Mouse (Mus musculus): ENCODE measurements at regions not wholly inside any gene's neighbourhood (a gene's known extent, or its start where the extent isn't known, plus 50 kb on each side); places are given as distances from the start of the nearest gene placed in this dataset.

DNA sequence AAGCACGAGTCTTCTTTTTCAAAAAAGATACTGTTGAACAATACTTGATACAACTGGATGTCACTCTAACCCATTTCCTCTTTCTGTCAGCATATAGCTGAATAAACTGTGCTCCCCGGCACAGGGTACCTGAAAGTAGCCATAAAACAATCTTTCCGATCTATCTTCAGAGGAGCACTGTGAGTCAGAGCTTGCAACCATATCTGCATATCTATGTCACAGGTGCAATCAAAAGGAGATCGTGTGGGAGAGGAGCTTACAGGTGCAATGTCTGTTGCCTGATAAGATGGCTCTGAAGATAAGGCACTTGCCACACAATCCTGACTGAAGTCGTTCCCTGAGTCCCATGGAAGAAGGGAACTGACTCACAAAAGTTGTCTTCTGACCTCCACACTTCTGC is 58.5 kb upstream of the Hnrnpa3 start:
- DNase-seq = no peak
- Histone ChIP-seq H3K4me1 (ENCODE audit: control insufficient read depth, insufficient read depth, low read length) (peaks cover 3% of the 10 kb centered on the region; the same call in 1 of the 2 replicates), H3K4me3 (replicated peaks; ENCODE audit: extremely low read depth, low read depth, low read length) (no peak overlapping the region)
- WGBS = 56% methylated on average over 5 of the region's 5 CpGs
- no peak for TF ChIP-seq POLR2A (IDR thresholded peaks at IDR 0.05; ENCODE audit: borderline replicate concordance, extremely low read depth, low read depth, low read length)
- no peak for TF ChIP-seq CTCF (IDR thresholded peaks at IDR 0.05; ENCODE audit: insufficient read depth, low read length)

DNA sequence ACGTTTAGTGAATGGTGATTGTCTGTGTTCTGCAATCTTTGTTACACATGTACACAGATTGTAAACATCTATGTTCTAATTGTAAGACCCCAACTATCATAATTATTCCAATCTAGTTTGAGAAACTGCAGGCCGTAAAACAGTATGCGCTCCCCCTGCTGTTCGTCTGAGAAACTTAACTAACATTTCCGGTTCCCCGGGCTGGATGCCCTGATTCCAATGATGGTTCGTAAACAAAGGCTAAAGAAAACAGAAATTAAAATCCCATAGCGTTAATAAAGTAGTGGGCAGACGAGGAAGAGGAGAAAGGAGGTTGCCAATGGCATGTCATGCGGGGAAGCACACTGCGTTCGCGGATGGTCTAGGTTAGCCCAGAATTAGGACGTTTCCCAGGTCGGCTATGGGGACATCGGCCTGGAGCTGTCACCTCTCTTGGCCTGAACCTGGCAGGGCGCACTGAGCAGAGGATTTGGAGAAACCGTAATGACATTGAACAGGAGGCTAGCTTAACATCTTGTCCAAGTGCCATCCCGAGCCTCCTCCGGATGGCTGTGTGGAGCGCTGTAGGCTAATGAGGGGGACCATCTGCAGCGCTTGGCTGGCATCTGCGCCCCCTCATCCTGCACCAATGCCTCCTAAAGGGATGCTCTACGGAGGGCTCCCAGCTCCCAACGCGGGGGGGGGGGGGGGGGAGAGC is 55.7 kb upstream of the Hnrnpa3 start:
- WGBS = 17% methylated on average over 26 of the region's 26 CpGs
- peaks cover 3% of the 10 kb centered on the region; the same call in 1 of the 2 replicates for H3K4me1 ChIP-seq (ENCODE audit: control insufficient read depth, insufficient read depth, low read length)
- H3K4me3 ChIP-seq (replicated peaks; ENCODE audit: extremely low read depth, low read depth, low read length) = peak overlapping the region; percentile 74
- TF ChIP-seq CTCF (IDR thresholded peaks at IDR 0.05; ENCODE audit: insufficient read depth, low read length) = 0 out of 2 replicates have a peak, but pooled peaks have one; percentile 10
- TF ChIP-seq POLR2A (IDR thresholded peaks at IDR 0.05; ENCODE audit: borderline replicate concordance, extremely low read depth, low read depth, low read length) = no peak
- DNase-seq = no peak

DNA sequence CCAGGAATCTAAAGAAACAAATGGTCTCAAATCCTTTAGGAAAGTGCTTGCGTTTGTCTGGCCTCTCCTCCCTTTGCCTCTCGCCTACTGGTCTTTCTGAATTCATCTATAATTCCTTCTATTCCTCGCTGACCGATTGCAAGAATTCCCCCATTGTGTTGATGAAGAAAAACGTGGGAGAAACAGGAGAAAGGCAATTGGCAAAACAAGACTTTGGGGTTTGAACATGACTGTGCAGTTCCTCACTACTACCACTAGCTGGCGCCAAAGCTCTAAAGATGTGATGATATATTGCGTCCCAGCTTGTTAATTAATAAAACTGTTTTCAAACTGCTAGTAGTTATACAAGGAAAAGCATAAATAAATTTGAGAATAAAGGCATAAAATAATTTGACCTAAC is 53.4 kb upstream of the Hnrnpa3 start:
- TF ChIP-seq POLR2A (IDR thresholded peaks at IDR 0.05; ENCODE audit: borderline replicate concordance, extremely low read depth, low read depth, low read length) (no peak), CTCF (IDR thresholded peaks at IDR 0.05; ENCODE audit: insufficient read depth, low read length) (peak; percentile 67)
- peaks cover 3% of the 10 kb centered on the region; the same call in 1 of the 2 replicates for H3K4me1 ChIP-seq (ENCODE audit: control insufficient read depth, insufficient read depth, low read length)
- no peak overlapping the region for H3K4me3 ChIP-seq (replicated peaks; ENCODE audit: extremely low read depth, low read depth, low read length)
- WGBS = 2% methylated on average over 7 of the region's 7 CpGs
- no peak for DNase-seq

DNA sequence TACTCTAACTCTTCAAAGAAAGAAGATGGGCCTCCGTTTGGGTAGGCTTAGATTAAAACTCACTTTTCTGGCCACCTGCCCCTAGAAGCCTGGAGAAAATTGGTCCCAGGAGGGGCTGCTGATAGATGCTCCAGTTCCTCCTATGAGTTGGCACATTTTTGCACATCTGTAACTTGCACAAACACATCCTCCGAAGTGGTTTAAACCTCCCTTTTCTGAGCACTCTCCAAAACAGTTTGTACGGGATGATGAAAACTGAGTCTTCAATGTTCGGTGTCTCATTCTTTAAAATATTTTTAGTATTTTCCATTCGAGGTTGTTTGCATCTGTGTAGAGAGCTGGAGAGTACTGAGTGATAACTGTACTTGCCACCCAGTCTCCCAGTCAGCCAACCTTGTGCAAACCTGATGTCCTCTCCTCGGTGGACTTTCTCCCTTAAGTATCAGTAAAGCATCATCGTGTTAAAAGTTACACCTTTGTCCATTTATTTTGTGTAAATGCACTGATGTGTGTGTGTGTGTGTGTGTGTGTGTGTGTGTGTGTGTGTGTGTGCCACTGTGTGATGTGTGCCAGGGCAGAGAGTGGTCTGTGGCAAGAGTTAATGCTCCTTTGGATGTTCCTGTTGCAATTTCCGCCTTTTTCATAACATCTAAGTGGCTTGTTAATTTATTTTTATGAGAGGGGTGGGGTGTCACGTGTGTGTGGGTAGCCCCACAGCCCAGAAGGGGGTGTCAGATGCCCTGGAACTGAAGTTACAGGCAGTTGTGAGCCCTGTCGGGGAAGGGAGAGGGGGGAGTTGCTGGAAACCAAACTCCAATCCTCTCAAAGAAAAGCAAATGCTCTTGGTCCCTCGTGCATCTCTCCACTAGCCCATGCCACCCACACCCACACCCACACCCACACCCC is 51.8 kb upstream of the Hnrnpa3 start:
- 62% methylated on average over 11 of the region's 11 CpGs for WGBS
- peaks cover 3% of the 10 kb centered on the region; the same call in 1 of the 2 replicates for H3K4me1 ChIP-seq (ENCODE audit: control insufficient read depth, insufficient read depth, low read length)
- DNase-seq = no peak
- TF ChIP-seq CTCF (IDR thresholded peaks at IDR 0.05; ENCODE audit: insufficient read depth, low read length) (no peak), POLR2A (IDR thresholded peaks at IDR 0.05; ENCODE audit: borderline replicate concordance, extremely low read depth, low read depth, low read length) (no peak)
- H3K4me3 ChIP-seq (replicated peaks; ENCODE audit: extremely low read depth, low read depth, low read length) = no peak overlapping the region

DNA sequence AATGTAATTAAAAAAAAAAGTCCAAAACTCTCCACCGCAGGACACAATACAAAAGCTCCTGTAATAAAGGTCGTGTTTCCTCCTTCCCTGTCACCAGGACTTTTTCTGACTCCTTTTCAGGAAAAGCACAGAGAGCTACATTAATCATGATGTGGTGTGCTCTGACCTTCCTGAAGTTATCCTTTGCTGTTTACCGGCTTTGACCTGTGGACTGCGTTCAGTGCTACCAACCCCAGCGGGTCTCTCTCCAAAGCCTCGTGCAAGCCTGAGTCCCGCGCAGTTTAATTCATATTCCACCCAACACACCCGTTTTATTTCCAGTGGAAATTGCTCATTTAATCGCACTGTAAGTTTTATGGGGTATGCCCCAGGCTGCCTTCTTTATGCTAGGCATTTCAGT is 51.1 kb upstream of the Hnrnpa3 start:
- no peak for DNase-seq
- TF ChIP-seq CTCF (IDR thresholded peaks at IDR 0.05; ENCODE audit: insufficient read depth, low read length) = no peak
- no peak for TF ChIP-seq POLR2A (IDR thresholded peaks at IDR 0.05; ENCODE audit: borderline replicate concordance, extremely low read depth, low read depth, low read length)
- WGBS = 54% methylated on average over 10 of the region's 10 CpGs
- peaks cover 6% of the 10 kb centered on the region for H3K4me1 ChIP-seq (ENCODE audit: control insufficient read depth, insufficient read depth, low read length)
- H3K4me3 ChIP-seq (replicated peaks; ENCODE audit: extremely low read depth, low read depth, low read length) = no peak overlapping the region

DNA sequence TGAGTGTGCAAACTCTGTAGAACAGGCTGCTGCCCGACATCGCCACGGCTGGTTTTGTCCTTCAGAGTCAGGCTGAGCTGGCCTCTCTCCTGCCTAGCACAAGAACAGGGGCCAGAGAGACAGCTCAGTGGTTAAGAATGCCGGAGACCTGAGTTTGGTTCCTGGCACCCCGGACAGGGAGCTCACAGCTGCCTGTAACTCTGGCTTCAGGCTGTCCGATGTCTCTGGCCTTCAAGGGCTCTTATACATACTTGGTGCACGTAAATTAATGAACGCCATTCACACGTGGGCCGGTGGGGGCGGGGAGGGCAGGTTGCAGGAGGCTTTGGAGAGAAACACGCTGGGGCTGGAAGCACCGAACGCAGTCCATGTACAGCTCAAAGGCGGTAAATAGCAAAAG is 50.6 kb upstream of the Hnrnpa3 start:
- Histone ChIP-seq H3K4me3 (replicated peaks; ENCODE audit: extremely low read depth, low read depth, low read length) (peak overlapping the region; percentile 8), H3K4me1 (ENCODE audit: control insufficient read depth, insufficient read depth, low read length) (peaks cover 7% of the 10 kb centered on the region)
- WGBS = 58% methylated on average over 15 of the region's 15 CpGs
- DNase-seq = no peak
- TF ChIP-seq CTCF (IDR thresholded peaks at IDR 0.05; ENCODE audit: insufficient read depth, low read length) = no peak
- TF ChIP-seq POLR2A (IDR thresholded peaks at IDR 0.05; ENCODE audit: borderline replicate concordance, extremely low read depth, low read depth, low read length) = no peak

DNA sequence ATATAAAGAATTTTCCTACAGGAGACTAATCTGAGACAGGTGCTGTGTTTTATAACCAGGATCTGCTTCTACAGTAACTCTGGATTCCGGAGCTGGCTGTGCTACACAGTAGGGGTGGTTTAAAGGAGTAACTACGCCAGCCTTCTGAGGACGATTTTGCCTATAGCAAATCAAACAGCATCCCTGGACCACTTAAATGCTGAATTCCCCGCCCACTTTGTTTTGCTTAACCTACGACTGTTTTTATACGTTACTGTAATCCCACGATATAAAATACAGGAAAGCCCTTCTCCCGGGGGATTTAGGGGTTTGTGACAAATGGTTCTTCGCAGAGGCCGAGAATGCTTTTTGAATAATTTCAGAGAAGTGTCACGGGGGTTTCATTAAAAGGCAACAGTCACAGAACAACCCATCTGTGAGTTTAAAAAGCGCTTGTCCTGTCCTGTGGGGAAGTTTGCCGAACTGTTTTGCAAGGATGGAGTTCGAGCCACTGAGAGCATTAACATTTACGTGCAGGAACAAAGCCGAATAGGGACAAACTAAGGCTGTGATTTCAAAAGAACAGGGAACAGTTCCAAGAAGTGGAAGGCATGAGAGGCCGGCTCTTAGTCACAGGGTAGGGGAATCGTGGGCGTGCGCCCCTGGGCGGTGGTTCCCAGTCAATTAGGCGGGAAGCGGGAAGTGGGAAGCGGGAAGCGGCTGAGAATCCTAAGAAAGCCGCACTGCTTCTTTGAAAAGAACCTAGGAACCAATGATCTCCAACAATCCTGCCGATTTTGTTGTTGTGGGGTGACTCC is 49.7 kb upstream of the Hnrnpa3 start:
- Histone ChIP-seq H3K4me3 (replicated peaks; ENCODE audit: extremely low read depth, low read depth, low read length) (no peak overlapping the region), H3K4me1 (ENCODE audit: control insufficient read depth, insufficient read depth, low read length) (peaks cover 9% of the 10 kb centered on the region)
- TF ChIP-seq CTCF (IDR thresholded peaks at IDR 0.05; ENCODE audit: insufficient read depth, low read length) (no peak), POLR2A (IDR thresholded peaks at IDR 0.05; ENCODE audit: borderline replicate concordance, extremely low read depth, low read depth, low read length) (no peak)
- WGBS = 23% methylated on average over 27 of the region's 27 CpGs
- DNase-seq = no peak
